Mouse (Mus musculus) stomach, embryonic 16.5 days (tissue): Measurements from ENCODE around the gene Calr. TPM values are rescaled to one million over a fixed set of nuclear protein-coding genes. Genes with fewer than 3 reads are reported as not detected.

Experiments
- microRNA-seq: library from miRNA; unstranded; fragments of <30 nt; microRNA quantifications from one replicate; pipeline ENCODE4, GENCODE M21; 2016
- polyA plus RNA-seq: library from polyadenylated mRNA; unstranded; fragments of >200 nt; fragmentation: Nextera tagmentation; extraction: Ambion mirVana; gene quantifications from 2 replicates; pipeline ENCODE4 v1.2.1, GENCODE M21; 2015

The Calr gene
- polyA plus RNA-seq, 1 experiment from 2014 or later = 1,028 TPM

Small RNA genes within 50 kb of the gene (microRNA-seq; reads per million reads assigned to microRNA genes)
- gene Mir7069 = 2.8 reads per million, percentile 15 among the genes with 10 or more reads in this experiment

Other genes starting within 250 kb of the Calr start
- 62.4 and 69.5 TPM in 2 replicates for gene Ier2, start 184.1 kb downstream of the Calr start, polyA plus RNA-seq
- 53.7 and 54.1 TPM in 2 replicates for gene Trmt1, start 160.6 kb downstream of the Calr start, polyA plus RNA-seq
- gene Nacc1, start 159.1 kb downstream of the Calr start, polyA plus RNA-seq = 14.4 and 14.5 TPM in 2 replicates
- 6.0 and 8.3 TPM in 2 replicates for gene Lyl1, start 145.5 kb downstream of the Calr start, polyA plus RNA-seq
- 3.2 and 4.1 TPM in 2 replicates for gene G430095P16Rik, start 123.9 kb downstream of the Calr start, polyA plus RNA-seq
- gene Nfix, start 46.6 kb downstream of the Calr start, polyA plus RNA-seq = 36.5 and 37.8 TPM in 2 replicates
- gene Dand5, start 24.1 kb downstream of the Calr start, polyA plus RNA-seq = 6.0 and 7.2 TPM in 2 replicates
- 42.0 and 49.5 TPM in 2 replicates for gene Gadd45gip1, start 15.4 kb downstream of the Calr start, polyA plus RNA-seq
- gene Rad23a, start 6.3 kb downstream of the Calr start, polyA plus RNA-seq = 106 and 122 TPM in 2 replicates
- gene Farsa, start 10.1 kb upstream of the Calr start, polyA plus RNA-seq = 85.9 and 91.5 TPM in 2 replicates
- gene Syce2, start 25.2 kb upstream of the Calr start, polyA plus RNA-seq = 44.9 and 49.0 TPM in 2 replicates
- 41.1 and 45.8 TPM in 2 replicates for gene Gcdh, start 47.0 kb upstream of the Calr start, polyA plus RNA-seq
- 15.7 and 18.4 TPM in 2 replicates for gene Klf1, start 55.0 kb upstream of the Calr start, polyA plus RNA-seq
- gene Dnase2a, start 61.6 kb upstream of the Calr start, polyA plus RNA-seq = 14.0 and 14.4 TPM in 2 replicates
- 1.4 and 1.6 TPM in 2 replicates for gene Mast1, start 90.4 kb upstream of the Calr start, polyA plus RNA-seq
- gene Rtbdn, start 100.1 kb upstream of the Calr start, polyA plus RNA-seq = 0.19 and 0.28 TPM in 2 replicates
- not detected in 2 replicates for gene Gm49661, start 122.5 kb upstream of the Calr start, polyA plus RNA-seq
- 584 and 593 TPM in 2 replicates for gene Prdx2, start 122.7 kb upstream of the Calr start, polyA plus RNA-seq
- 97.5 and 108 TPM in 2 replicates for gene Rnaseh2a, start 122.8 kb upstream of the Calr start, polyA plus RNA-seq
- gene Junb, start 131.8 kb upstream of the Calr start, polyA plus RNA-seq = 21.6 and 25.8 TPM in 2 replicates
- 50.0 TPM in 2 replicates for gene Hook2, start 143.7 kb upstream of the Calr start, polyA plus RNA-seq
- gene Best2, start 167.6 kb upstream of the Calr start, polyA plus RNA-seq = 0.30 and 0.42 TPM in 2 replicates
- 108 and 110 TPM in 2 replicates for gene Asna1, start 178.3 kb upstream of the Calr start, polyA plus RNA-seq
- gene Trir, start 179.9 kb upstream of the Calr start, polyA plus RNA-seq = 63.4 and 64.0 TPM in 2 replicates
- gene Tnpo2, start 190.0 kb upstream of the Calr start, polyA plus RNA-seq = 28.6 and 31.0 TPM in 2 replicates
- gene Fbxw9, start 213.1 kb upstream of the Calr start, polyA plus RNA-seq = 28.1 and 29.9 TPM in 2 replicates
- 0.53 TPM in 1 of 2 replicates, not detected in the other for gene Gm5741, start 221.0 kb upstream of the Calr start, polyA plus RNA-seq
- gene Dhps, start 224.8 kb upstream of the Calr start, polyA plus RNA-seq = 47.1 TPM in 2 replicates
- 116 and 131 TPM in 2 replicates for gene Wdr83os, start 233.8 kb upstream of the Calr start, polyA plus RNA-seq
- gene Wdr83, start 234.4 kb upstream of the Calr start, polyA plus RNA-seq = 36.8 and 46.1 TPM in 2 replicates
- 59.8 and 61.3 TPM in 2 replicates for gene Man2b1, start 236.3 kb upstream of the Calr start, polyA plus RNA-seq